Mouse (Mus musculus) erythroblast, embryonic 14.5 days (primary cell): ENCODE measurements around the gene Dnajc17.

Experiments used
- GATA1 ChIP-seq: IDR thresholded peaks from 2 replicates; pipeline ENCODE4 v1.6.1; 2012; ENCODE audit warnings: low read length, inconsistent platforms, mixed read lengths
- TAL1 ChIP-seq: IDR thresholded peaks from 3 replicates; pipeline ENCODE4 v1.6.1; 2012; ENCODE audit warnings: low read length, inconsistent platforms, mixed read lengths

- TF ChIP-seq GATA1 (no peak), TAL1 (no peak)
Observed at GRCm38 (mm10) chr2:119247904-119248303, 39.3 kb upstream of the Dnajc17 start.
